Mouse (Mus musculus): ENCODE measurements around the gene Ulk3.

Gene Ulk3

DNA sequence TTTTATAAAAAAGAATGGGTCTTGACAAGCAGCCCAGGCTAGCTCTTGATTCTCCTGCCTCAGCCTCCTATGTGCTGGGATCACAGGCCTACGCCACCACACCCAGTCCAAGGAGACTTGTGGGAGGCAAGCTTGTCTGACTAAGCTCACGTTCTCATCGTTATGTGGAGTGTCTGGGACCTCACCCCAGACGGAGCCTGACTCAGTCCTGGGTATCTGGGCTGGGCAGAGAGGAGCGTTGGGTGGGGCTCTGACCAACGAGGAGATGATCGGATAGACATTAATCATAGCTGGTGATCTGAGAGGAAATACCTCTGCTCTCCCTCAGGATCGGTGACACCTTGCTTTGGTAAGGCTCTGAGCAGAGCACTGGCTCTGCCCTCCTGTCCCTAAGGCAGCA, 29.6 kb downstream of the Ulk3 start:
- no peak for DNase-seq

DNA sequence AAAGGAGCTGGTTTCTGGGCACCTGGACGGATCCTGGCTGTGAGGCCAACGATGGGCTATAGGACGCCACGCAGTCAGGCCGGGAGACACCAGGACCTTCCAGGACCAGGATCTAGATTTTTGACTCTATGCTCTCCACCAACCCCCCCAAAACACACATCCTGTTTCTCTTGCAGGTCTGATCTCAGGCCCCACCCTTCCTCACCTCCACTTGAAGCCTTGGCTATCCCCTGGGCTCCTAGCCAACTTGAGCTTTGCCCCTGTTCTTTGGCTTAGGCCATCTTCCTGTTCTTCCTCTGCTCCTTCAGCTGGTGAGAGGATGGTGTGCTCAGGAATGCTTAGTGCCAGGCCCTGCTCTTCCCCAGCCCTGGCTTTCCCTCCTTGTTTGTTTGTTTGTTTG, 31.4 kb downstream of the Ulk3 start, which contains the start of gene Lman1l:
Gene Lman1l (minus strand): TSS at position 101 of the 400 bp plus-strand sequence.
- DNase-seq, result no peak

DNA sequence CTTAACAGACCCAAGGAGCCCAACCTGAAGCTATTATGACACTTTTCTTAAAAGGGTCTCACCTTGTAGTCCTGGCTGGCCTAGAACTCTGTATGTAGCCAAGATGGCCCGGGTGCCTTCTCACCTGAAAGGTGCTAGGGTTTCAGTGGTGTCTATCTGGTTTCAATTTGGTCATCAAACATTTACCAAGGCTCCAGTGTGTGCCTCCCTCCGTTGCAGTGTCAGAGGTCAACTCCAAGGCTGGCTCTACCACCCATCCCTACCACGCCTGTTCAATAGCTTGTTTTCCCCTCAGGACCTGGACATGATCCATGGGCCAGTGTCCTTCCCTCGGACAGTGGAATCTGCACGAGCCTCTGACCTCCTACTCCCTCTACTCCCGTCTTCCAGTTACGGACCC, 35.0 kb downstream of the Ulk3 start:
- DNase-seq, result no peak

DNA sequence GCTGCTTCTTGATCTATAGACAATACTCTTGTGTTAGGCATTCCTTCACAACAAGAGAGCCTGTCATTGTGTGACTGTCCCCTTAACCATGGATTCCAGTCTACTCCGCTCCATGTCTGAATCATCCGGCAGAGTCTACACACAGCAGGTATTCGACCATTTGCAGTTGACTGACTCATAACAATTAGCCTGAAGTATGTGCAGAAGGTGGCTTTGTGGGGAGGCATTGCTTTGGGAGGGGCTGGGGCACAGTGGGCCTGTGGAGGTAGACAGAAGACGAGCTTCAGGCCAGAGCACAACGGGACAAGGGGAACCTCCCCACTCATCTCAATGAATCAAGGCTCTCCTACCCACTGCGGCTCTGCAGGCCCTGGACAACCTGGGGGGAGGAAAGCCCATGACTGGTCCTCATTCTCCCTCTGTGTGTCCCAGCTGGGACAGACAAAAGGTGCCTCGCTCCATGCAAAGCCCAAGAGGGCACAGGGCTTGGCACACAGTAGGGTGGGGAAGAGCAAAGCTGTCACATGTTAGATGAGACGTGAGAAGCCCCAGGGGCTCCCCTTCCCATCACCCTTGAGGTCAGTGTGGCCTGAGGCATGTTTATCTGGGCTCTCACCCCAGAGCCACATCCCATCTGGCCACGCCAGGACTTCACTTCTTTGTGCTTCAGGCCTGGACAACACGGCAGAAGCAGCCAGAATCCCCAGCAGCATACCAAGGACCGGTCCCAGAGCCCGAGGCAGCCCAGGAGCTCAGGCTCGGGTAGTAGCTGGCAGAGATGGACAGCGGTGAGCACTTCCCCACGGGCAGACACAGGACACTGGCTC, 36.6 kb downstream of the Ulk3 start:
- DNase-seq, result no peak

DNA sequence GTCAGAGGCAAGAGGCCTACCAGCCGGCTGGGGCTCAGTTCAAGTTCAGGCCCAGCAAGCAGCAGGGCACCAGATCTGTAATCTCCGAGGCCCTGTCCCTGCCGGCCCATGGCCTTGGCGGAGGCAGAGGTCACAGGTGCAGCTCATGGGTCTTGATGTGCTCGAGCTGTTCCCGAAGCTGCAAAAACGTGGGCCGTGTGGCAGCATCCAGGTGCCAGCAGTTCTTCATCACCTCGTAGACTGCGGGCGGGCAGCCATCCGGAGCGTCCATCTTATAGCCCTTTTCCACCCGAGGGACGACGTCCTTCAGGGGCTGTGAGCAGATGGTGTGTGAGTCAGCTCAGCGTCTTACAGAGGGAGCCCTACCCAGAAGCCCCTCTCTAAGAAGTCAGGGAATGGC, 37.9 kb downstream of the Ulk3 start:
- DNase-seq, result no peak

DNA sequence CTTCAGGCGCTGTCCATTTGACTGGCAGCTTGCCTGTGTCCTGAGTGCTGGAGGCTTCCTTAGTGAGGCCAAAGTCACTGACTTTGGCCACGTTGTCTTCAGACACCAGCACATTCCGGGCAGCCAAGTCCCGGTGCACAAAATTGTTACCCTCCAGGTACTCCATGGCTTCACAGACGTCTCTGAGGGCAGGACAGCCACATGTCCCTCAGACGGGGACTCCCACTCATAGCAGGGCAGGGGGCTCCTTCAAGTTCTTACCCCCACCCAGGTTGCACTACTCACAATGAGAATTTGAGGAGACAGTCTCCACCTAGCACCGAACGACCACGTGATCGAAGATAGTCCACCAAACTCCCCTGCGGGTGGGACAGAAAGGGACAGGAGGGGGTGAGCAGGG, 38.6 kb downstream of the Ulk3 start:
- DNase-seq, result no peak

DNA sequence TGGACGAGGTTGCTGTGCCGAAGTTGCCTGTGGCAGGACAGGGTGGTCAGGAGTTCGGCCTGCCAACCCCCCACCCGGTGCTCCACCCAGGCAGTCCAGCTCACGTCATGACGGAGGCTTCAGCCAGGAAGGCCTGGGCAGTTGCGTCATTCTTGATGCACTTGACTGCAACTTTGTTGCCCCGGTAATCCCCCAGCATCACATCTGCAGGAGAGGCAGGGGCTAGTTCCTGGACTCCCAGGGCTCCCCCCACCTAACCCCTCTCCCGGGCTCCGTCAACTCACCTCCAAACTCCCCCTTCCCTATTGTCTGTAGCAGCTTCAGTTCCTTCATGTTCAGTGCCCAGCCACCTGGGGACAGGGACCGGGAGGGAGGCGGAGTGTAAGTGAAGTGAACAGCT, 39.5 kb downstream of the Ulk3 start:
- DNase-seq, result no peak

DNA sequence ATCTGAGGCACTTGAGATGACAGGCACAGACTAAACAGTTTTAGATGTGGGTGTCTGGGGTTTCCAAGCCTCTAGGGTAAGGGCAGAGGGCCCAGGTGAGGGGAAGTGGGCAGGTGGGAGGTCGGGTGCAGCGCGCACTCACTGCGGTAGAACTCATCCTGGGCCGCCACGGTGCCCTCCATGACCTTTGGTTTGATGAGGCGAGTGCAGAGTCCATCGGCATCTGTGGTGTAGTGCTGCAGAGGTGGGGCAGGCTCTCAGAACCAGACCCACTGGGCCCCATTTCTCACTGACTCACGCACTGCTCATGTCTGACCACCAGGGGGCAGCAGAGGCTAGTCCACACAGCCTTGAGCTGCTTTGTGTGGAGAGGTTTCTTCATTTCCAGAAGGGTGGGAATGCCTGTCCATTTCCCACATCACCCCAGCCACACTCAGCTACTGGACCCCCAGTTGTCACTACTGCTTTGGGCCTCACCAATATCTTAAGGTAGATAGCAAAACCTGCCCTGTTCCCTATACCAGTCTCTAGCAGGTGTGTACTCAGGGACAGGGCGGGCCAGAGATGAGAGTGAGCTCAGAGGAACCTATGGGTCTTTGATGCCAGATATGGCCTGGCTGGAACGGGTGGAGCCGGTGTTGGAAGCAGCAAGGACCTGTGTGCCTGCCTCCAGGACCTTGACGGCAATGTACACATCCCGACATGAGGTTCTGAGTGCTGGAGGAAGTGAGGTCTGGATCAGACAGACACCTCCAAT, 40.0 kb downstream of the Ulk3 start:
- DNase-seq, result peak; percentile 80 to 90

DNA sequence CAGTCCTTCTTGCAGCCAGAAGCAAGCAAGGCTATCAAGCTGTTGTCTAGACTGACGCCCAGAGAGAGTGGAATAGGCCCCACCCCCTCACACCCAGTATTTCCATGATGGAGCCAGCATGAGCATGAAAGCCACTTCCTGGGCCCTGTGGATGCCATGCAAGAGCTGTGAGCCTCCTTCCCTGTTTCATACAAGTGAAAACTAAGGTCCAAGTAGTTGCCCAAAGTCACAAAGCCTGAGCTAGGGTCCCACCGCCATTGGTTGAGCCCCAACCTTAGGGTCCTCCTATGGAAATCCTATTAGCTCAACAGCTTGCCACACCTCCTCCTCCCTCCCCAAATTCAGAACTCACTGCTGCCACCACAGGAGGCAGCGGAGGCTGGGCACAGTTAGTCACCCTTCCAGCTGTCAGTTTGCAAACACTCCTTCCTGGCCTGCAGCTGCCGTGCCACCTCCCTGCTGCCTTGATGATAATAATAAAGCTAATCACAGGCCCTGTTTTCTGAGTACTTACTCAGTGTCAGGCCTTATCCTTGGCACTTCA, 44.3 kb downstream of the Ulk3 start:
- no peak for DNase-seq

DNA sequence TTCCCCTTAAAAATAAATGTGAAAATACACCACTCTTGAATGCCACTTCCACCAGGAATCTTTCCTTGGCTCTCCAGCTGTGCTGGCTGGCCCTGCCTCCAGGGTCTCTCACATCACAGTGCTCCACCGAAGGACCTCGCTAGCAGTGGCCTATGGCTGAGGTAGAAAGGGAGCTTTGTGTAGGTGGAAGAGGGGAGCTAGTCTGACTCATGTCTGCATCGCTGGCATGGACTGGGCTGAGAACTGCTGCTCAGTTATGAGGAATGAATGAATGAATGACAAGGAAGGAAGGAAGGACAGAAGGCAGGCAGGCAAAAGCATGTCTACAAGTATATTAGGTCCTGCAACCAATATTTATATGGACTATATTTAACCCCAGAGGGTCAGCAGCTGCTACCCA, 48.0 kb downstream of the Ulk3 start:
- DNase-seq, result no peak

DNA sequence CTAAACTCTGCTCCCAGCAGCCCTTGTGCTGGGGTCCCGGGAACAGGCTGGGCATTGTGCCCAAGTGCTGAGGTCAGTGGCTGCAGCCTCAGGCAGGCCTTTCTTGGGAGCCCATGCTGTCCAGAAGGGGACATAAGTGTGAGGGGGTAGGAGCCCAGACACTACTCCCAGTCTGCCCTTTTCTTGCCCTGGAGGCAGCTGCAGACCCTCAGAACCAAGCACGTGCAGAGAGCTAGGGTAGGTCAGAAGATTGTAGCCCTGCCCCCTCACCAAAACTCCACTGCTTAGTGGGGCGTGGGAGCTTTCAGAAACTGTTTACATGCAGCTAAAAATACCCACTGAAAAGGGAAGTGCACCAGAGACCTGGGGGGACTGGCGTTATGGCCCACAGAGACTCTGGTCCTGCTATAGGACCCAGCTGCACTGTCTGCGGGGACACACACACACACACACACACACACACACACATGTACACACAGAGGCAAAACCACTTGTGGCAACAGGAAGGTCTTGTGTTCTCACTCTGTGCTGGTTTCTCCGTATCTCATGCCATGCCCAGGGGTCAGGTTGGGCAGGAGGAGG, 48.6 kb downstream of the Ulk3 start:
- DNase-seq, result peak; percentile 87 to 92

DNA sequence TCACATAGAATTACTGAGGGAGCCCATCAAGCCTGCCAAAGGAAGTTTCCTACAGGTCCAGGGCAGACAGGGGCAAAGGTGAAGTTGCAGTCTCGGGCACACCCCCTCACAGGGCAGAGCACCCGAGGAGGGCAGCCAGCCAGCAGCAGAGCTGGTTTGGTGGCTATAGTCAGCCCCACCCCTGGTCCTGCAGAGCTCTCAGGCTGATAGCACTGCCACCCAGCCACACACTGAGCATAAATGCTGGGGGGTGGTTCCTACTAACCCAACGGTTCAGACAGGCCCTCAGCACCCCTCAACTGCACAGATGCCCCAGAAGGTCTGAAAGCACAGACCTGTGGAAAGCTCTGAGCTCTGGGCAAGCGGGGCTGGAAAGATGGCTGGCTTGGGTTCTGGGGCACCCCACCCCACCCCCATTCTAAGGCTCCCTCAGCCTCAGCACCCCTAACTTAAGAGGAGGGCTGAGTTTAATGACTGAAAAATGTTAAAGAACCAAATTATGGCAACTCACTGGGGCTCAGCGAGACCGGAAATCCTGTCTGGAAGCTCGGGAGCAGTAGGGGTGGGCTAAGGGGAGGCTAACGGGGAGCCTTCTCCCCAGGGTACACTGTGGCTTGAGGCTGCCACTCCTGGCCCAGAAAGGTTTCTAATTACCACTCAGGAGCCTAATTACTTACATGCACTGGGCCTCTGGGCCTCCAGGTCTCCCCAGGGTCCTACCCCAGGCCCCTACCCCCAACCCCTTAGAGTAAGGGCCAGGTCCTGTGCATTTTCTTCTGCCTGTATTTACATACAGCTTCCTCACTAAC, 49.6 kb downstream of the Ulk3 start:
- DNase-seq, result peak; percentile 78 to 87

DNA sequence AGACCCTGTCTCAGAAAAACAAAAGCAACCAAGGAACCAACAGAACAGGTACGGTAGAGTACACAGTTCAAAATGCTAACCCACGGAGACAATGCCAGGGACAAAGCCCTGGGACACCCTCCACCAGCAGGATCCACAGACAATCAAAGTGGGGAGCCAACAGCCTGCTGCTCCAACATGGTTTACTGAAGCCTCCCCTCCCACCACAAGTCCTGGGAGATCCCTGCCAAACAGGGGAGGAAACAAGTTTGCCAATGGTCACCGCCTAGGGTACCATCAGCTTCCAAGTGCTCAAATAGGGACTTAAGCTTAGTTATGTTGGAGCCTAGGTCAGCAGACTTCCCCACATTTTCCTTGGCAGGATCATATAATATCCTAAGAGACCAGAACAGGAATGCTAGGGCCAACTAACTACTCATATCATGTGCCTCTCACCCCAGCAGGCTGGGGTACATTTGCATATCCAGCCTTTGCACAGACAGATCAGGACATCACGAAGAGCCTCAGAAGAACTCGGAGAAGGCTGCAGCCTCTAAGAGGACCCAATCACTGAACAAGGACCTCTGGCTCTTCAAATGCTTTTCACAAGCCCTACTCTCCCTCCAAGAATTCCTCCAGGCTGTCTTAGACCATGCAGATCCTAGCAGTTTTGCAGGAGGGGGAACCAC, 50.5 kb downstream of the Ulk3 start:
- no peak for DNase-seq

DNA sequence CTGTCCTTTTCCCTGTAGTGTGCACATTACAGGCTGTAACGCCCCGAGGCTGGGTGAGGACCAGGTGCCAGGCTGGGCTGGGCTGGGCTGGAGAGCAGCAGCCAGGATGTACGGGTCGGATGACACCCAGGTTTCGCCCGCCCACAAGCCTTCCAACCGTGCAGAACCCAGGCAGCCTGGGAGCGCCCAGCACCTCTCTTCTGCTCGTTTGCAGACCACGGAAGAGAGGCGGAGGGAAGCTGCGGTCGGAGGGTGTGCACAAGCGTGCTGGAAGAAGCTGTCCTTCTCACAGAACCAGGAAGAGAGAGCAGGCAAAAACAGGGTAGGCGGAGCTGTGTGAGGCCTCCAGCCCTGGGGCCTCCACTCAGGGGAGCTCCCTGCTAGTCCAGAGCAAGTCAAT, 51.1 kb downstream of the Ulk3 start:
- DNase-seq, result peak; percentile 84 to 90

DNA sequence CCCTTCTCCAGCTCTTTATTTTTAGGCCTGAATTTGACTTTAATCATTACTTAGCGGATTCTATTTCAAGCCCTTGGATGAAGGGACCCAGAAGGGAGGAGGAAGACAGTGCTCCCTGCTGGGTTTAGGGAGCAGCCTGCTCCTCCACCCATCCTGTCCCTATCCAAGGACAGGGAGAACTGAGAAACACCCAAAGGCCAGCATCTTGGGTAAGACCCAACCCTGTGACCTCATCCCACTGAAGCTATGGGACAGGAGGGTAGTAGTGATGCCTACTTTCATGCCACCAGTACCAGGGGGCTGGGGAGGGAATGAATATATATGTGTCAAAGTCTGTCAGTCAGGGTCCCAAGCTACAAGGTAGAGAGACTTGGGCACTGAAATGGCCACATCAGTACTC, 51.8 kb downstream of the Ulk3 start:
- no peak for DNase-seq

DNA sequence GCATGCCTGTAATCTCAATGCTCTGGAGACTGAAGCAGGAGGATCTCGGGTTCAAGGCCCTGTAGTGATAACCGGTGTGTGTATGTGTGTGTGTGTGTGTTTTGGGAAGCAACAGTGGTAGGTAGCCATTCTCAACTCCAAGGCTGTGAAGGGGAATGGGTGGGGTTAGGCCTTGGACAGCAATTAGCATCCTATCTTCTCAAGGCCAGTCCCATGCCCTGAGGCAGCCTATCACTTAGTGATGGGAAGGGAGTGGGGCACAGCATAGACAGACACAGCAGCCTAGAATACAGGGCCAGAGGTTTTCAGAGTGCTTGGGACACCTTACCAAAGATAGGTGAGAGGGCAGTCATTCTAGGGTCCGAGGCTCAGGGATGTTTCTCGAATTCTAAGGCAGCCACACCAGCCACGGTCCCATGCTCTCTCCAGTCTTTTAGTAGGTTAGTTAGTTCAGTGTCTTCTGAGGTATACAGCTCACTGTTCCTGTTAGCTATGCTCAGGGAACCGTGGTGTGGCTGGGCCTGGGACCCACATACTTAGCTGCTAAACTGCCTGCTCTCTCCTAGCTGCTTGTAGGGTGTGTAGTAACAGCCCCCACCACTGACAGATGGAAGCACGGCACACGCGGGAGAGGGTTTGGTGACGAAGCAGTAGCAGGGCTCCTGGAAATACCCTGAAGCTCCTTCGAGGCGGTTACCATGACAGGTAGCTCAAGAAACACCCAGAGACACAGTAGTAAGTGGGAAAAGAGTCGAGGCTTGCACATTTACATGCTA, 52.7 kb downstream of the Ulk3 start:
- no peak for DNase-seq

DNA sequence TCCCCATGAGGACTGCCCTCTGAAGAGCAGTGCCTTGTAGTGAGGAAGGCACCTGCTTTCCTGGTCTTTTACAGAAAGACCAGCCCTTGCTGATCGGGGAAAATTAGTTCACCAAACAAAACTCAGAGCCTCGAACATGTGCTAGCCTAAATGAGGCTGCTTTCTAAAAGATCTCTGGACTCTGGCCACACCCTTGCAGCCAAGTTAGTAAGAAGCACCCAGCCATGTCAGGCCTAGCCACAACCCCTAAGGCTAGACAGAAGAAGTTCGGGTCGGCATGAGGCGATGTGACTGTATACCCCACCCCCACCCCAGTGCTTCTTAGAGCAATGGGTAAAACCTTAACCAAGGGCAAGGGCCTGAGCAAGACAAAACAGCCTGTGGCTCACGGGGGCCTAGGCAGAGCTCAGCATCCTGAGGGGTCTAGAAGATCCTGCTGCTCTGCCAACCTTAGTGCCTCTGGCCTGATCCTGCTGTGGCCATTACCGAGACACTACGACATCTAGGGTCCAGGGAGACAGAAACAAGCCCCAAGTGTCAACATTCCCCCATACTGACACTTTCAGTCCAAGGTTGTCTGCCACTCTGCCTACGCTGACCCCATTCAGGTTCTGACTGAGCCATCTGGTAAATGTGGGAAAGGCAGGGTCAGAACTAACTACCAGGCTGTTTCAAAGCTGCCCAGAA, 54.1 kb downstream of the Ulk3 start:
- no peak for DNase-seq

DNA sequence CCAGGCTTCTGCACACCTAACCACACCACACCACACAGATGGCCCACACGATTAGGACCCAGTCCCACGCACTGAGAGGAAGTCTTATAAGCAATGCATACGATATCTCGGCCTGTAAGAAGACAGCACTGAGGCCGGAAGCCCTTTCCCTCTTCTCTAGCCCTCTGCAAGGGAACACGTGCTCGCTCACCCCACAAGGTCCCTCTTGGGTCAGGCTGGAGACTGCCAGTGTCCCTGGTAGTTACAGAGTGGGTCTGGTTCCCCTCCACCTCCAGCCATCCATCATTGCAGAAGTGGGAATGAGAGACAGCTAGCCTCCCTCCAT, 54.6 kb downstream of the Ulk3 start:
- peak in 1 of 2 experiments; percentile 50 for DNase-seq

DNA sequence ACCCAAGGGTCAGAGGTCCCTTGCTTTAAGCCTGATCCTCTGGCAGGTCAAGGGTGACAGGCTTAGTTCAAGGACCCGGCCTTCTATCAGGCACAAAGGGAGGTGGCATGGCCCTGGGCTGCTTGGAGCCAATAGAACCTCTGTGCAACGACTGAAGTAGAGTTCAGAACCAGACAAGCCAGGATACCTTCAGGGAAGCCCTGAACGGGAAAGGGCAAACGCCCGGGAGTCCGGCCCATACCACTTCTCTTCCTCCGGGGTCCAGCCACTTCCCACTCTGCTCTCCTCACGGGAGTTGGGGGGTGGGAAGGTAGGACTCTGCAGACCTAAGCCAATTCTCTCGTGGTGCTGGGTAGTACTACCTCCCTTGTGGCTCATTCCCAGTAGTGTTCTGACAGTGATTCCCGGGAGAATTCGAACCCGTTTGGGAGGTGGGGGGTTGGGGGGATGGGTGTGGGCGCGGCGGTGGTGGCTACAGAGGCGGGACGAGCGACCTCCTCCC, 55.2 kb downstream of the Ulk3 start:
- no peak for DNase-seq

Data from lung, postnatal 4 days (tissue).